Mouse (Mus musculus): ENCODE measurements around the gene Sc5d. TPM values are rescaled to one million over a fixed set of nuclear protein-coding genes. Genes with fewer than 3 reads are reported as not detected.
A peak's percentile ranks its signal among the peaks of the same experiment; 100 is the strongest.

The Sc5d gene
- 10 to 100 TPM; 12.0 TPM for total RNA-seq (2021)
- long read RNA-seq, experiment 1, full-length matches to known transcripts: 10 of 15 reads
- long read RNA-seq, experiment 1, partial matches to known transcripts: 1 of 15 reads
- long read RNA-seq, experiment 1, other reads (novel, unspliced or antisense): 4 of 15 reads
- long read RNA-seq, experiment 2, full-length matches to known transcripts: 8 of 8 reads
- long read RNA-seq, experiment 2, partial matches to known transcripts: 0 of 8 reads
- long read RNA-seq, experiment 2, other reads (novel, unspliced or antisense): 0 of 8 reads

- intact Hi-C loops (cut with DNase I): no loop called here
- peak; percentile 95 to 96 for DNase-seq
Measured at GRCm38 (mm10) chr9:42264145-42264544, at the start of gene Sc5d. Gene Sc5d, minus strand, starts transcription at chr9:42264256.

- no peak for DNase-seq
- intact Hi-C loops (cut with DNase I): no loop called here
Measured at GRCm38 (mm10) chr9:42311311-42311710, 47.3 kb upstream of the Sc5d start.

DNA sequence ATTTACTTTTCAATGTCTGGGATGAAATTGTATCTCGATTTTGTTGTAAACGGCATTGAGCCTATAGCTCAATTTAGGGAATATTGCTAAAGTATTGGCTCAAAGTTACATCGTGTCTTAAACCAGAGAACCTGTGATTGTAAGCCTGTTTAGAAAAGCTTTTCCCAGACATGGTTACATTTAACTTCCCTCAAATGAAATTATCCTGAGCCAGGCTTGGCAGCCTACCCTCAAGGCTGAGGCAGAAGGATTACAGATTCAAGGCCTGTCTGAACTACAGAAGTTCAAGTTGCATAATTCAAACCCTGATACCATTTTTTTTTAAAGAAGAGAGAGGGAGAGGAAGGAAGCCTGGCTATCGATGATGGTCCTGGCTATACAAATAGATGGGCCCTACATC, 39.8 kb upstream of the Sc5d start:
- no peak for DNase-seq
- intact Hi-C loops (cut with DNase I): no loop called here

DNA sequence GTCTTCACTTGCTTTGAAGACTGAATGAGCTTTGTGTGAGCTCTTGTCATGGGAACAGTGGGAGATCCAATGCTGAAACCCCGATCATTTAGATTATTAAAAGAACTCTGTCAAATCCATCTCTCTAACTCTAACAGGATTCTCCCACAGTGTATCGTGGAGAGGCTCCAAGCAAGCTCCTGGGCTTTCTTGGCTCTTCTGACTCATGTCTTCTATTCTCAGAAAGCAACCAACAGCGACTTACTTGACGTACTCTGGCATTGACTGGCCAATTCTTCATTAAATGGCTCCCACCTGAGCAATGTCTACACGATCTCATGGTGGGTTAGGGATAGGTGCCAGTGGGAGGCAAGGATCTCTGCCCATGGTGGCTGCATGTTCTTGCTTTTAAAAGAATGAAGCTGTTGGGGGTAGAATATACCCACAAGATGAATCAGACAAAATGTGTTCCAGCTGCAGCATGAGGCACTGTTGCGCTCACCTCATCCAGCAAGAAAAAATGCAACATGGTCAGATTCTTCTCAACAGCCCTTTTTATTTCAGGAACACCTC, 37.1 kb upstream of the Sc5d start:
- intact Hi-C loops (cut with DNase I): no loop called here
- no peak for DNase-seq

DNA sequence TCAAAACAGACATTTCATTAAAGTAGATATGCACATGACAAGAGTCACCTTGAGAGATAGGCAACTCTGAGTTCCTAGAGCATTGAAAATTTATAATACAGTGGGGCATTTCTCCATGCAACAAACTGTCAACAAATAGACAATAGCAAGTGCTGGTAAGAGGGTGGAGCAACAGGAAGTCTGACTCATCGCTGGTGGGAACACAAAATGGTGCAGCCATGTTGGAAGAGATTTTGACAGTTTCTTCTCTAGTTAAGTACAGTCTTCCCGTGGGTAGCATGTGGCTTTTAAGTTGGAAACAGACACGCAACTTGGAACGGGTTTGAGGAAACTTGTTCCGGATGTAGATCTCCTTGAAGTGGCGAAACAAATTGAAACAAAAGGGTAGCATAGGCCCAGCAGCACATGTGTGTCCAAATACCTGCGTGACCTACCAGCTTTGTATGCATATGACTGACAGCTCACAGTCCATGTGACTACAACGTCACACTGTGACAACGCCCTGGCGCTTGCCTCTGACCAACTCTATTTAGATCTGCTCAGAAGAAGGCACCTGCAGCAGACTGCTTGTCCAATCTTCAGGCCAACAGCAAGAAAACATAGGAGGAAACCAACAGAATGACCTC, 32.4 kb upstream of the Sc5d start:
- no peak for DNase-seq
- intact Hi-C loops (cut with DNase I): no loop called here

- no peak for DNase-seq
- intact Hi-C loops (cut with DNase I): no loop called here
Measured at GRCm38 (mm10) chr9:42294131-42294530, 30.1 kb upstream of the Sc5d start.

- intact Hi-C loops (cut with DNase I): no loop called here
- no peak for DNase-seq
Measured at GRCm38 (mm10) chr9:42293596-42293995, 29.5 kb upstream of the Sc5d start.

GRCm38 (mm10) chr9:42293051-42293450, 29.0 kb upstream of the Sc5d start:
- intact Hi-C loops (cut with DNase I): no loop called here
- no peak for DNase-seq

- DNase-seq: no peak
- intact Hi-C loops (cut with DNase I): loop anchor here (10.0 kb wide), 2 partner anchors 285 to 1055 kb away; no protein-coding TSS in a partner anchor
Measured at GRCm38 (mm10) chr9:42279676-42280075, 15.6 kb upstream of the Sc5d start.

- intact Hi-C loops (cut with DNase I): loop anchor here (10.0 kb wide), 2 partner anchors 283 to 1053 kb away; no protein-coding TSS in a partner anchor
- no peak for DNase-seq
Measured at GRCm38 (mm10) chr9:42278046-42278445, 14.0 kb upstream of the Sc5d start.

DNA sequence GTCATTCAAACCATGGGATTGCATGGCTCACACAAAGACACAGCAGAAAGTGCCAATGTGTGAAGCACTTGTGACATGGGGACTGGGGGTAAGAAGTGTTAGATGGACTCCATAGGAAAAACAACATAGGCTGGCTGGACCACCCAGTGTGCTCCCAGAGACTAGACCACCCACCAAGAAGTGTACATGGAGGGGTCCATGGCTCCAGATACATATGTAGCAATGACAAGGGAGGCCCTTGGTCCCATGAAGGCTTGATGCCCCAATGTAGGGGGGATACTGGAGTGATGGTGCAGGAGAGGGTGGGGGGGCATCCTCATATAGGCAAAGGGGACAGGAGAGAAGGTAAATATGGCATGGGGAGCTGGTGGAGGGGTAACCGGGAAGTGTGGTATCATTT, 13.6 kb upstream of the Sc5d start:
- intact Hi-C loops (cut with DNase I): loop anchor here (10.0 kb wide), 2 partner anchors 283 to 1053 kb away; no protein-coding TSS in a partner anchor

DNA sequence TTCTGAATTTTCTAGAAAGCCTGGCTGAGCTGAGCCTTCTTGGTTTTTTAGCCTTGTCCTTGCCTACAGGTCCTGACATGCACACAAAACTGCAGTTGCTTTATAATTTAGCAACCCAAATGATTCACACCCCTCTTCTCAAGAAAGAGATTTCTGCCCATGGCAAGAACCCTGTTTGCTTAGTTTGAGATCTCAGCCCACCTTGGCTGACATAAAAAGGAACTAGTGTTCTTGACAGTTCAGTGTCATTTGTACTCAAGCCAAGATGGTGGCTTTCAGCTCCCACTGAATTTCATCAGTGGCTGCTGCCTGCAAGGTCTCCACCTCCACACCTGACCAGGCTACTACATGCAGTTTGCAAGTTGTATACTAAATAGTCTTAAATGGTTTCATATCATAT, 13.1 kb upstream of the Sc5d start:
- DNase-seq: no peak
- intact Hi-C loops (cut with DNase I): loop anchor here (10.0 kb wide), 2 partner anchors 282 to 1052 kb away; no protein-coding TSS in a partner anchor

More for the DNA sequence above, 13.6 kb upstream of the Sc5d start:
- DNase-seq: no peak

DNA sequence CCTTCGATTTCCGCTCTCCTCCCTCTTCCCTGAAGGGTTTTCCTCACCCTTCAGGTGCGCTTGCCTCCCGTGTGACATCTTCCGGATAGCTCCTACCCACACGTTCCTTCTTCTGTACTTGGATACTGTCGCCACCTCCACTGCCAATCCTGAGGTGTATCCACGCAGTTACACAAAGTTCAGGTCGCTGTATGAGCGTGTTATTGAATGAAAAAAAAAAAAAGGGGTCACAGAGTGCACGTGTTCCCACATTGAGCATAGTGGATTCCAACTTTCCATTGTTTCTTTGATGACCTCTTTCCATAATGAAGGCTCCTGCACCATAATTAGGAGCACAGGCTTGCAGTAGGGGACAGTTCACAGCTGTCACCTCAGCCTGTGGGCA, 11.7 kb upstream of the Sc5d start:
- no peak for DNase-seq
- intact Hi-C loops (cut with DNase I): loop anchor here (10.0 kb wide), 2 partner anchors 281 to 1051 kb away; no protein-coding TSS in a partner anchor

GRCm38 (mm10) chr9:42275027-42275760, 11.1 kb upstream of the Sc5d start:
- intact Hi-C loops (cut with DNase I): loop anchor here (10.0 kb wide), 2 partner anchors 280 to 1050 kb away; no protein-coding TSS in a partner anchor

GRCm38 (mm10) chr9:42273682-42274296, 9.7 kb upstream of the Sc5d start:
- intact Hi-C loops (cut with DNase I): loop anchor here (10.0 kb wide), 2 partner anchors 279 to 1049 kb away; no protein-coding TSS in a partner anchor
- no peak for DNase-seq

More at GRCm38 (mm10) chr9:42275027-42275760, 11.1 kb upstream of the Sc5d start:
- DNase-seq: peak in 1 of 2 experiments; percentile 18

- intact Hi-C loops (cut with DNase I): loop anchor here (10.0 kb wide), 2 partner anchors 278 to 1048 kb away; no protein-coding TSS in a partner anchor
- no peak for DNase-seq
Measured at GRCm38 (mm10) chr9:42273174-42273573, 9.1 kb upstream of the Sc5d start.

GRCm38 (mm10) chr9:42272690-42273089, 8.6 kb upstream of the Sc5d start:
- peak in 1 of 2 experiments; percentile 3 for DNase-seq
- intact Hi-C loops (cut with DNase I): loop anchor here (10.0 kb wide), 2 partner anchors 278 to 1048 kb away; no protein-coding TSS in a partner anchor

GRCm38 (mm10) chr9:42271456-42271855, 7.4 kb upstream of the Sc5d start:
- intact Hi-C loops (cut with DNase I): loop anchor here (10.0 kb wide), 2 partner anchors 277 to 1047 kb away; no protein-coding TSS in a partner anchor
- DNase-seq: no peak

- DNase-seq: no peak
- intact Hi-C loops (cut with DNase I): loop anchor here (10.0 kb wide), 2 partner anchors 276 to 1046 kb away; no protein-coding TSS in a partner anchor
Measured at GRCm38 (mm10) chr9:42270617-42271016, 6.6 kb upstream of the Sc5d start.

DNA sequence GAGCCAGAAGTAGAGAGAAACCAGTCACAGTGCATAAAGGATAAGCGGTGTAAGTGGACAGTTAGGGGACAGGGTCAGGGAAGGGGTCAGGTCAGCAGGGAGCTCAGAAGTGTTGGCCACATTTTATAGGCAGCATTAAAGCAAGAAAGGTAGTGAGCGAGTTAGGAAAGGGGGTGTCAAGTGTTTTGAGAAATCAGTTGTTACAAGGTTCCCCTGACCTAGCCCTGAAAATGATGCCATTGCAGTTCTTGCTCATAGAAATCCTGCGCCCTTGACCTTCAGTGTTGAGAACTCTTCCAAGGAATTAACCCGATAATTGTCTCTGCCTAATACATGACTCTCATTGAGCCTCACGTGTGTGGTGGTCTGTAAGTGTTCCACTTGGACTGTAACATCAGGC, 6.0 kb upstream of the Sc5d start:
- DNase-seq: no peak
- intact Hi-C loops (cut with DNase I): loop anchor here (10.0 kb wide), 2 partner anchors 275 to 1045 kb away; no protein-coding TSS in a partner anchor
